Mouse (Mus musculus) ES-Bruce4 (cell line): ENCODE measurements at regions not wholly inside any gene's neighbourhood (a gene's known extent, or its start where the extent isn't known, plus 50 kb on each side); places are given as distances from the start of the nearest gene placed in this dataset.

Experiments
- H3K27ac ChIP-seq: 2 replicates; pipeline ENCODE4 v1.5.1; 2012; ENCODE audit warnings: low read length, inconsistent platforms; ENCODE audit not compliant: insufficient read depth
- H3K27me3 ChIP-seq: 2 replicates; pipeline ENCODE4 v1.6.1; 2012; ENCODE audit warnings: mild to moderate bottlenecking, low read length, inconsistent platforms; ENCODE audit not compliant: control insufficient read depth, poor library complexity, insufficient read depth, severe bottlenecking
- H3K36me3 ChIP-seq: 2 replicates; pipeline ENCODE4 v1.6.1; 2012; ENCODE audit warnings: inconsistent platforms, mild to moderate bottlenecking, low read length, moderate library complexity; ENCODE audit not compliant: control insufficient read depth, poor library complexity, insufficient read depth, severe bottlenecking
- H3K4me1 ChIP-seq: one replicate; pipeline ENCODE4 v1.8.1; 2011; ENCODE audit warnings: low read length; ENCODE audit not compliant: control insufficient read depth, insufficient read depth
- H3K4me3 ChIP-seq: 2 replicates; pipeline ENCODE4 v1.5.1; 2011; ENCODE audit warnings: low read depth, mild to moderate bottlenecking, low read length
- H3K9ac ChIP-seq: 2 replicates; pipeline ENCODE4 v1.6.1; 2012; ENCODE audit warnings: low read depth, mild to moderate bottlenecking, inconsistent platforms; ENCODE audit not compliant: poor library complexity, severe bottlenecking
- H3K9me3 ChIP-seq: replicated peaks from 2 replicates; pipeline ENCODE4 v1.6.1; 2012; ENCODE audit warnings: mild to moderate bottlenecking, low read length, inconsistent platforms; ENCODE audit not compliant: control insufficient read depth, poor library complexity, insufficient read depth, severe bottlenecking
- CTCF ChIP-seq: IDR thresholded peaks from one replicate; pipeline ENCODE4 v1.8.1; 2011; ENCODE audit warnings: low read depth, low read length
- EP300 ChIP-seq: IDR thresholded peaks from 2 replicates; pipeline ENCODE4 v1.6.1; 2011; ENCODE audit warnings: low read depth, low read length; ENCODE audit not compliant: insufficient read depth
- POLR2A ChIP-seq: IDR thresholded peaks from one replicate; pipeline ENCODE4 v1.8.1; 2011; ENCODE audit warnings: low read length; ENCODE audit not compliant: insufficient read depth

- TF ChIP-seq EP300: no peak
- no peak for TF ChIP-seq CTCF
- no peak for TF ChIP-seq POLR2A
- no peaks in the 10 kb centered on the region for H3K36me3 ChIP-seq
- no peak overlapping the region for H3K27ac ChIP-seq
- no peaks in the 10 kb centered on the region for H3K9me3 ChIP-seq
- no peaks in the 10 kb centered on the region for H3K4me1 ChIP-seq
- no peaks in the 10 kb centered on the region for H3K27me3 ChIP-seq
- H3K9ac ChIP-seq: no peak overlapping the region
- H3K4me3 ChIP-seq: no peak overlapping the region
These were observed 203.3 kb downstream of the Rybp start for GRCm38 (mm10) chr6:100083868-100084477.

GRCm38 (mm10) chr6:100083127-100083526 lies 204.2 kb downstream of the Rybp start:
- Histone ChIP-seq H3K27me3 (no peaks in the 10 kb centered on the region), H3K9me3 (no peaks in the 10 kb centered on the region), H3K27ac (no peak overlapping the region), H3K9ac (no peak overlapping the region), H3K4me1 (no peaks in the 10 kb centered on the region), H3K36me3 (no peaks in the 10 kb centered on the region), H3K4me3 (no peak overlapping the region)
- TF ChIP-seq POLR2A (no peak), CTCF (no peak), EP300 (no peak)

- H3K27ac ChIP-seq: no peak overlapping the region
- H3K9ac ChIP-seq: no peak overlapping the region
- no peak overlapping the region for H3K4me3 ChIP-seq
- TF ChIP-seq CTCF: no peak
- TF ChIP-seq EP300: no peak
- no peak for TF ChIP-seq POLR2A
- no peaks in the 10 kb centered on the region for H3K9me3 ChIP-seq
- H3K36me3 ChIP-seq: no peaks in the 10 kb centered on the region
- H3K27me3 ChIP-seq: no peaks in the 10 kb centered on the region
- no peaks in the 10 kb centered on the region for H3K4me1 ChIP-seq
These were observed 212.5 kb downstream of the Rybp start for GRCm38 (mm10) chr6:100074672-100075335.

- Histone ChIP-seq H3K27ac (no peak overlapping the region), H3K4me1 (no peaks in the 10 kb centered on the region), H3K36me3 (no peaks in the 10 kb centered on the region), H3K9ac (no peak overlapping the region), H3K4me3 (no peak overlapping the region), H3K9me3 (no peaks in the 10 kb centered on the region), H3K27me3 (no peaks in the 10 kb centered on the region)
- TF ChIP-seq EP300 (no peak), POLR2A (no peak), CTCF (no peak)
These were observed 214.9 kb downstream of the Rybp start for GRCm38 (mm10) chr6:100072261-100072968.

- H3K4me3 ChIP-seq: no peak overlapping the region
- H3K4me1 ChIP-seq: no peaks in the 10 kb centered on the region
- H3K27ac ChIP-seq: no peak overlapping the region
- H3K36me3 ChIP-seq: no peaks in the 10 kb centered on the region
- no peaks in the 10 kb centered on the region for H3K27me3 ChIP-seq
- TF ChIP-seq POLR2A: no peak
- H3K9ac ChIP-seq: no peak overlapping the region
- no peaks in the 10 kb centered on the region for H3K9me3 ChIP-seq
These were observed 218.1 kb downstream of the Rybp start for GRCm38 (mm10) chr6:100069151-100069550.

GRCm38 (mm10) chr6:100067273-100067672 lies 220.0 kb downstream of the Rybp start:
- Histone ChIP-seq H3K4me1 (no peaks in the 10 kb centered on the region), H3K36me3 (no peaks in the 10 kb centered on the region), H3K9ac (no peak overlapping the region), H3K9me3 (no peaks in the 10 kb centered on the region), H3K4me3 (no peak overlapping the region), H3K27me3 (no peaks in the 10 kb centered on the region), H3K27ac (no peak overlapping the region)
- TF ChIP-seq EP300: no peak
- no peak for TF ChIP-seq CTCF
- no peak for TF ChIP-seq POLR2A
